Mouse (Mus musculus) frontal cortex, adult (tissue): Measurements from ENCODE around the gene Ace2.

Experiments used
- ATAC-seq: cut with Nextera tagmentation; 2 replicates; pipeline ENCODE4 v1.9.2; 2017; ENCODE audit warnings: mild to moderate bottlenecking, moderate library complexity, mixed read lengths; ENCODE audit not compliant: low TSS enrichment

Gene Ace2

GRCm38 (mm10) chrX:164139032-164139431 lies at the start of gene Ace2:
Gene Ace2 (plus strand): TSS chrX:164139332.
- no peak for ATAC-seq

DNA sequence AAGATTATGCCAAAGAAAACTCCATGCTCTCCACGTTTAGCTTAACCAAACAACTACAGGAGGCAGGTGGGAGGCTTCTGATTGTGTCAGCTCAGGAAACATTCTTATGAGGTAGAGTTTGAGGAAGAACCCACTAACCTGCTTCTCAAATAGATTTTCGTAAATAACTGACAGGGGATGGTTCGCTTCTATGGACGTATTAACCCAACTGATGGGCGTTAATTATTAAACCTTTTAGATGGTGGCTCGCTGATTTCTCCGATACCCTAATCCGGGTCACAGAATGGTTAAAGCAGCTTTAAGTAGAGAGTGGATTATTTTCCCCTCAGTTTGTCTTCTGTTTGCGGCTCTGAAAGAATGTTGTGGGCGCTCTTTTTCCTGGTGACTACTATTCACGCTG lies 49.2 kb upstream of the Ace2 start:
- no peak for ATAC-seq

- ATAC-seq = no peak
These were observed 46.6 kb upstream of the Ace2 start for GRCm38 (mm10) chrX:164092300-164093169.

GRCm38 (mm10) chrX:164093435-164093834 lies 45.7 kb upstream of the Ace2 start:
- no peak for ATAC-seq

DNA sequence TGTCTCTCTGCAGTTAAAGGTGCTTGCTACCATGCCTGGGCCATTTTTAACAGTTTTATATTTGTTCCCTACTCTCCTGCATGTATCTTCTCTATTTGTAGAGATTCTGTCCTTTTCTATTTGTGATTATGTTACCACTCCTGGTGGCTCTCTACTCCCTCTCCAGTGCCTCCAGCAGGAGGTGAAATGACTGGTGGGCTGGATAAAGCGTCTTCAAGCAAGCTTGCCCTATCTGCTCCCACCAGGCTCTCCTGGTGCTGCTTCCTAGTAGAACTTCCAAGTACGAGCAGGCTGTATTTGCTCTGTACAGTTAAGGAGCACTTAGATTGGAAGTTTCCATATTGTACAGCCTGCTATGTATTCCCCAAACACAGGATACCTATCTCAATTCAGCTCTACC lies 43.3 kb upstream of the Ace2 start:
- ATAC-seq = no peak

DNA sequence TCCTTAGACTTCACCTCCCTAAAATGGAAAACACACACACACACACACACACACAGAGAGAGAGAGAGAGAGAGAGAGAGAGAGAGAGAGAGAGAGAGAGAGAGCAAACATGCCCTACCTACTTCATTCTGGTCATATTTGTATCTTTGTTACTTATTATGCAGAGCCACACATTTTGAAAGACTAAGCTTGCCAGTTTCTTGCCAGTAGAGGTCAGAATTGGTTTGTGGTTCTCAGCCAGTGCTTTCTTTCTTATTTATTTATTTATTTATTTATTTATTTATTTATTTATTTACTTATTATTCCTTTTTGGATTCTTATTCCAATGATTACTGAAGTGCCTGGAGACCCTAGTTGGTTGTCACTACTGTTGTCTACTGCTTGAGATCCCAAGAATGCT lies 37.6 kb upstream of the Ace2 start:
- ATAC-seq = no peak

GRCm38 (mm10) chrX:164102198-164102597 lies 36.9 kb upstream of the Ace2 start:
- ATAC-seq = no peak

DNA sequence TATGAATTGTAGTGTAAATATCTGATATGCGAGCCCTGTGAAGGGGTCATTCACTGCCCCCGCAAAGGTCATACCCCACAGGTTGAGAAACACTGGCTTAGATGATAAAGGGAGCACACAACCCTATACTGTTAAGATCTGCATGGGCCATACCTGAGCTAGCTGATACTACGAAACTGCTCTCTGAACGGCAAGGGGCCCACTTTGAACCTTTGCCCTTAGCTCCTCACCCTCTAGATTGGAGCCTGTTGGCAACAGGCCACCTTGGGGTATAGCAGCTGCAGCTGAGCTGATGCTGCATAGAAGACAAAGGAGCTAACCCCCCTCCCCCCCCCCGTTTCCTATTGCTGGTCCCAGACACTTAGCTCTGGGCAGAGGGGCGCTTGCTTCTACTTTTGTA lies 36.5 kb upstream of the Ace2 start:
- no peak for ATAC-seq

DNA sequence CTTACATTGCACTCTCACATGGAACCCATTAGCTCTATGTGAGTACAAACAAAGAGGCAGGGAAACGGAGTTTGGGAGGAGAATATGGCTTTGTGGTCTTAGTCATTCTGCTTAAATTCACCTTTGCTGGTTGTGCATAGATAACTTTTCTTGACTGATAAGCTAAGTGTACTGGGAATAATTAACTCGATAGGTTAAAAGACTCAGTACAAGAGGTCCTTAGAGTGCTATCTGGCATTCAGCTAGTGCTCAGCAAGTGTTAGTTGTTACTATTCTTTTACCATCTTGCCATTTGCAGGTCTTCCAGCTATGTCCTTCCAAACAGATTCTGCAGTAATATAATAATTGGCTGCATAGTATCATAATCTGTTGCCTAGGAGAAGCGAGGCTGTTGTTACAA lies 28.0 kb upstream of the Ace2 start:
- ATAC-seq = no peak

DNA sequence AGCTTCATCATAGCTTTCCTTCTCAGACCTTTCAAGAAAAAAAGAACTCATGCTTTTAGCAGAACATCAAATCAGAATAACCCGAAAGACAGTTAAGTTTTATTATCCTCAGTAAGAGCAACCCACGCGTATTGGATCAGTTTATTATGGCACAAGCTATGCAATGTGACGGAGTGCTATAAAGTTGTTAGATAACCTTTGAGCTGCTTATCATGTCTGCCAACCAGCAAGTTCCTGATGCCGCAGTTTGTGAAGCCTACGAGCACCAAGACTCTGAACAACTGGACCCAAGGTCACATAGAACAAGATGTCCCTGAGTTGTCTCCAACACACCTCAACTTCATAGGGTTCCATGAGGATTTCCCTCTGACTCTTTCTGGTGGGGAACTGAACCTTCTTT lies 25.4 kb upstream of the Ace2 start:
- ATAC-seq = no peak

- ATAC-seq = no peak
These were observed 15.2 kb upstream of the Ace2 start for GRCm38 (mm10) chrX:164123942-164124341.

- no peak for ATAC-seq
These were observed 5.6 kb upstream of the Ace2 start for GRCm38 (mm10) chrX:164133531-164133930.

DNA sequence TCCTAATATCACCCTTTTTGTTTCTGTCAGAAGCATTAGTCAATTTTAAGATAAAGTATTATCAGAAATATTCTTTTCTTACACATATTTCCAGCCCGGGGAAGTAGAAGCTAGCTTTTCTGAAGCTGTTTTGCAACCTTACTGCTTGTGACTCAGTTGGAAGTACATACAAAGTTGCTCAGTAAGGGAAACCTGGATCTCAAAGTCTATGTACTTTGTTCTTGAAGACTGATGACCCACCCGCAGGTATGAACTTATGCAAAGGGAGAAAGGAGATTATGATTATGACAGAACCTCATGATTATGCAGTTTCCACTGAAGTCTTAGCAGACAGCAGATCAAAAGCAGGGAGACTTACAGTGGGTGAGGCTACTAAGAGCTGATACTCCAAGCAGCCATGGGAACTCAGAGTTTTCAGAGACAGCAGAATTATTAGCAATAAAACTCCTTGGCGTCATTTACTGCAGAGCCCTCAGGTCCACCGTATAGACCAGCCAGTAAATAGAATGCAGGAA lies 3.8 kb upstream of the Ace2 start:
- ATAC-seq = no peak

- no peak for ATAC-seq
These were observed 6.5 kb downstream of the Ace2 start for GRCm38 (mm10) chrX:164145463-164146250.

DNA sequence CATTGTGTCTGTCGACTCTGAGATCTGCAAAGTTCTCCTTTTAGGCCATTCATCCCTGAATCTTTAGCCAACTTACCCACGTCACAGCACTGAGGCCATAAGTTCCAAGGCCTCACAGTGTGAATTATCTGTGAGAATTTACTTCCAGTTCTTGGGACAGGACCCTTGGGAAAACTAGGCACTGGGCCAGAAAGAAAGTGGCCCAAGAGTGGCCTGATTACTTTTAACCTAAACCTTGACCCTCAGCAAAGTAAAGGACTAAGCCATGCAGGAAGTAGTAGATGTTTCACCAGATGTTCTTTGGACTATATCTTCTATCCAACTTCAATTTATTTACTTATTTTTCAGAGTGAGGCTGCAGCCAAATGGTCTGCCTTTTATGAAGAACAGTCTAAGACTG lies 13.6 kb downstream of the Ace2 start:
- no peak for ATAC-seq

GRCm38 (mm10) chrX:164153606-164154005 lies 14.5 kb downstream of the Ace2 start:
- ATAC-seq = no peak

DNA sequence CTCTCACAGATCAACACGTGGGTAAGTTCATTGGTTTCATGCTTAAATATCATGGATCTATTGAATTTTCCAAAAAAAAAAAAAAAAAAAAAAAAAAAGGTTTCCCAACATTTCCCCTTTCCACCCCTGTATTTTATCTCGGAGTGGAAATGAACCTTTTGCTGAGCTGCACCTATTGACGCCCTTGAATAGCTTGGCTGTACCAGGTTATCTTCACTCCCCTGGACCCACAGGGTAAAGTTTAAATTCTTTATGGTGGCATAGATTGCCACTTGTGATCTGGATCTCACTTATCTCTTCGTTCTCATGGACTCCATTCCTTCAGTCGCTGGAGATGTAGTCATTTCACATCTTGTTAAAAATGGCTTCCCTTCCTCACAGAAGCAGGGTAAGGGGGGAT lies 15.5 kb downstream of the Ace2 start:
- ATAC-seq = no peak

- no peak for ATAC-seq
These were observed 25.5 kb downstream of the Ace2 start for GRCm38 (mm10) chrX:164164681-164165080.

DNA sequence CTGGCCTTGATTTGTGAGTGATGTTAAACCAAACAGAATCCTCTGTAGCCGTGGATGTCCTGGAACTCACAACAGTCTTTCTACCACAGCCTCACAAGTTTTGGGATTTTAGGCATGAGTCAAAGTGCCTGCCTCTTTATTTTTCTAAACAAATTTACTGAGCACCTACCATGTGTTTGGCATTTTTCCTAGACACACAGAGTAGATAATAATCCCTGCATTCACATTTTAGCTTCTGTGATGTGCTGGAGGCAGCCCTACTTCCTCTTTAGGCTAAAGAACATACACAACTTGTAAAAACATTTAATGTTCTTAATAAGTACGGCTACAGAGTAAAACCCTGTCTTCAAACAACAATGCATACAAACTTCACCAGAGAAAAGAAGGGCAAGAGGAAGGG lies 31.9 kb downstream of the Ace2 start:
- ATAC-seq = no peak

DNA sequence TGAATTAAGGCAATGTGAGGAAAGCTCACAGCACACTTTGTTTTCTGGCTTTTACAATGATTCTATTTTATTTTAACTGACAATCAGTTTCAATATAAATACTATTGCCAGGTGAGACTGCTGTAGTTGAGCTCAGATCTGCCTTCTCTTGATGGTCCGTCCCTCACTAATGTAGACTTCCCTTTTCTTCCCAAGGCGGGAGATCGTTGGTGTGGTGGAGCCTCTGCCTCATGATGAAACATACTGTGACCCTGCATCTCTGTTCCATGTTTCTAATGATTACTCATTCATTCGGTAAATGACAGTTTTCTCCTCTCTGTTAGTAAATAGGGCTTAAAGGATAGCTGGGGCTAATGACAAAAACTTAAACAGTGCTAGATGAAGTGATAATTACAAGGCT lies 34.7 kb downstream of the Ace2 start:
- ATAC-seq = no peak

DNA sequence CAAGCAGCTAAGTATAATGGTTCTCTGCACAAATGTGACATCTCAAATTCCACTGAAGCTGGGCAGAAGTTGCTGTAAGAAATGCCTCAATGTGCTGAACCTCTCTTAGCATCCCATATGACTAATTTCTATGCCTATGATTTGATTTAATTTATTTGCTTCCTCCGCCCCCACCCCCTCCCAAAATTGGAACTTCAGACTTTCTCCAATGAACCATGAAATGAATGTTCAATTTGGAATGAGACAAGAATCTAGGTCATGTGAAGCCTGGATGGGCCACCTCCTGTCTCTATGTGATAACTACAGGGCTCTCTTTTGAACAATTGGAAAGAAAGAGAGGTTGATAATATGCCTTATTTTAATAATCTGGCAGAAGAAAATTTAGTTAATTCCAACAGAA lies 36.2 kb downstream of the Ace2 start:
- ATAC-seq = no peak

DNA sequence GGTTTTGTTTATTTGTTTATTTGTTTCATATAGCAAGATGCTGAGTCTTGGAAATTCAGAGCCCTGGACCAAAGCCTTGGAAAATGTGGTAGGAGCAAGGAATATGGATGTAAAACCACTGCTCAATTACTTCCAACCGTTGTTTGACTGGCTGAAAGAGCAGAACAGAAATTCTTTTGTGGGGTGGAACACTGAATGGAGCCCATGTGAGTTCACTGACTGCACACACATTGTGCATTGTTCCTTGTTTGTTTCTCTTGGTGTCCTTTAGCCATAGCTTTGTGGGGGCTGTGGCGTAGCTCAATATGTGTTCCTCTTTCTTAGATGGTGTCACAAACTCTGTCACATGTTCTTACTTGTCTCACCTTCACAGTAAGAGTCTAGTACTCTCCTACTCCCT lies 36.6 kb downstream of the Ace2 start:
- peak; percentile 52; the same call in 1 of the 2 replicates for ATAC-seq

- no peak for ATAC-seq
These were observed 39.7 kb downstream of the Ace2 start for GRCm38 (mm10) chrX:164178856-164179255.
